Mouse (Mus musculus): ENCODE data around the gene Sult2b1.

The Sult2b1 gene

DNA sequence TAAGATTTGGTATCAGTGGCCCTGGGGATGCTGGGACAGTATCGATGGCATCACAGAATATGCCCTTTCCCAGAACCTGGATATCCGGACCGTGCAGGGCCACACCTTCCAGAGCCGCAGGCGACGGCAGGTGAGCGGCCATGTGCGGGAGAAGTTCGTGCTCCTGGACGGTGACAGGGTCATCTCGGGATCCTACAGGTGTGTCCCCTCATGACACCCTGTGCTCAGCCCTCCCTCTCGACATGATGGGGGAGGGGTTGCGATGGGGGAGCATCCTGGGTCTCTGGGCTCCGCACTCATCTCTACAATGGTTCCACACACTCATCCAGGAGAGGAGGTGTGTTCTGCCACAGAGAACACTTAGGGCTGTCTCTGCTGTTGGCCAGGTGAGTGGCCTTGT is 60.7 kb downstream of the Sult2b1 start:
- H3K4me1 ChIP-seq (replicated peaks; ENCODE audit: low read depth, low read length): peaks cover 63% of the 10 kb centered on the region
- H3K36me3 ChIP-seq (ENCODE audit: insufficient read depth, low read length): peaks cover 87% of the 10 kb centered on the region
- TF ChIP-seq POU5F1 (IDR thresholded peaks at IDR 0.05; ENCODE audit: borderline replicate concordance, low read length) (no peak), NANOG (IDR thresholded peaks at IDR 0.05; ENCODE audit: borderline replicate concordance, low read length) (no peak), CTCF (conservative IDR thresholded peaks at IDR 0.05; ENCODE audit: low read length) (no peak)
- H3K4me3 ChIP-seq (replicated peaks; ENCODE audit: low read length): no peak overlapping the region
- H3K9me3 ChIP-seq (ENCODE audit: low read length): no peaks in the 10 kb centered on the region
- no peaks in the 10 kb centered on the region for H3K27me3 ChIP-seq (ENCODE audit: insufficient read depth, low read length)

GRCm38 (mm10) chr7:45723301-45723700 is 61.2 kb downstream of the Sult2b1 start:
- Histone ChIP-seq H3K27me3 (ENCODE audit: insufficient read depth, low read length) (no peaks in the 10 kb centered on the region), H3K4me1 (replicated peaks; ENCODE audit: low read depth, low read length) (peaks cover 60% of the 10 kb centered on the region)

GRCm38 (mm10) chr7:45722348-45722713 is 62.1 kb downstream of the Sult2b1 start:
- Histone ChIP-seq H3K36me3 (ENCODE audit: insufficient read depth, low read length) (peaks cover 92% of the 10 kb centered on the region), H3K4me3 (replicated peaks; ENCODE audit: low read length) (no peak overlapping the region), H3K4me1 (replicated peaks; ENCODE audit: low read depth, low read length) (peaks cover 60% of the 10 kb centered on the region), H3K27me3 (ENCODE audit: insufficient read depth, low read length) (no peaks in the 10 kb centered on the region), H3K9me3 (ENCODE audit: low read length) (no peaks in the 10 kb centered on the region)
- TF ChIP-seq NANOG (IDR thresholded peaks at IDR 0.05; ENCODE audit: borderline replicate concordance, low read length) (no peak), POU5F1 (IDR thresholded peaks at IDR 0.05; ENCODE audit: borderline replicate concordance, low read length) (no peak), CTCF (conservative IDR thresholded peaks at IDR 0.05; ENCODE audit: low read length) (no peak)

More at GRCm38 (mm10) chr7:45723301-45723700, 61.2 kb downstream of the Sult2b1 start:
- no peak overlapping the region for H3K4me3 ChIP-seq (replicated peaks; ENCODE audit: low read length)
- peaks cover 90% of the 10 kb centered on the region for H3K36me3 ChIP-seq (ENCODE audit: insufficient read depth, low read length)
- TF ChIP-seq NANOG (IDR thresholded peaks at IDR 0.05; ENCODE audit: borderline replicate concordance, low read length): no peak
- TF ChIP-seq POU5F1 (IDR thresholded peaks at IDR 0.05; ENCODE audit: borderline replicate concordance, low read length): no peak
- TF ChIP-seq CTCF (conservative IDR thresholded peaks at IDR 0.05; ENCODE audit: low read length): no peak
- H3K9me3 ChIP-seq (ENCODE audit: low read length): no peaks in the 10 kb centered on the region

GRCm38 (mm10) chr7:45721642-45722347 is 62.7 kb downstream of the Sult2b1 start:
- no peaks in the 10 kb centered on the region for H3K27me3 ChIP-seq (ENCODE audit: insufficient read depth, low read length)
- H3K9me3 ChIP-seq (ENCODE audit: low read length): no peaks in the 10 kb centered on the region
- no peak overlapping the region for H3K4me3 ChIP-seq (replicated peaks; ENCODE audit: low read length)
- peaks cover 86% of the 10 kb centered on the region for H3K36me3 ChIP-seq (ENCODE audit: insufficient read depth, low read length)
- no peak for TF ChIP-seq POU5F1 (IDR thresholded peaks at IDR 0.05; ENCODE audit: borderline replicate concordance, low read length)
- TF ChIP-seq CTCF (conservative IDR thresholded peaks at IDR 0.05; ENCODE audit: low read length): no peak
- no peak for TF ChIP-seq NANOG (IDR thresholded peaks at IDR 0.05; ENCODE audit: borderline replicate concordance, low read length)
- H3K4me1 ChIP-seq (replicated peaks; ENCODE audit: low read depth, low read length): peaks cover 64% of the 10 kb centered on the region

DNA sequence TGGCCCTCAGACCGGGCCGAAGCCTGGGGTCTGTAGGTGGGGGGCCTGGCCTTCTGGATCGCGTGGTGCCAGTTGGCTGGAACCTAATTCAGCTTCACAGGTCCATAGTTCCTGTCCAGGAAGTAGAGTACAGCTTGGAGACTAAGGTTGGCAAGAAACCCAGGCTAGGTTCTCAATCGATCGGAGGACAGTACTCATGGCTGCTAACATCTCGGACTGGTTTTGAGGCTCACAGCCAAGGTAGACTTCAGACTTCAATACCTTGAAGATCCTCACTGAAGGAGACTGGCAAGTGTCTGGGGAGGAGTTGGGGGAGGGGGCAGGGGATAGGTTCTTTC is 63.3 kb downstream of the Sult2b1 start:
- TF ChIP-seq CTCF (conservative IDR thresholded peaks at IDR 0.05; ENCODE audit: low read length) (no peak), POU5F1 (IDR thresholded peaks at IDR 0.05; ENCODE audit: borderline replicate concordance, low read length) (no peak), NANOG (IDR thresholded peaks at IDR 0.05; ENCODE audit: borderline replicate concordance, low read length) (no peak)
- Histone ChIP-seq H3K9me3 (ENCODE audit: low read length) (no peaks in the 10 kb centered on the region), H3K4me1 (replicated peaks; ENCODE audit: low read depth, low read length) (peaks cover 70% of the 10 kb centered on the region), H3K36me3 (ENCODE audit: insufficient read depth, low read length) (peaks cover 85% of the 10 kb centered on the region), H3K27me3 (ENCODE audit: insufficient read depth, low read length) (no peaks in the 10 kb centered on the region), H3K4me3 (replicated peaks; ENCODE audit: low read length) (peak overlapping the region; percentile 99)

DNA sequence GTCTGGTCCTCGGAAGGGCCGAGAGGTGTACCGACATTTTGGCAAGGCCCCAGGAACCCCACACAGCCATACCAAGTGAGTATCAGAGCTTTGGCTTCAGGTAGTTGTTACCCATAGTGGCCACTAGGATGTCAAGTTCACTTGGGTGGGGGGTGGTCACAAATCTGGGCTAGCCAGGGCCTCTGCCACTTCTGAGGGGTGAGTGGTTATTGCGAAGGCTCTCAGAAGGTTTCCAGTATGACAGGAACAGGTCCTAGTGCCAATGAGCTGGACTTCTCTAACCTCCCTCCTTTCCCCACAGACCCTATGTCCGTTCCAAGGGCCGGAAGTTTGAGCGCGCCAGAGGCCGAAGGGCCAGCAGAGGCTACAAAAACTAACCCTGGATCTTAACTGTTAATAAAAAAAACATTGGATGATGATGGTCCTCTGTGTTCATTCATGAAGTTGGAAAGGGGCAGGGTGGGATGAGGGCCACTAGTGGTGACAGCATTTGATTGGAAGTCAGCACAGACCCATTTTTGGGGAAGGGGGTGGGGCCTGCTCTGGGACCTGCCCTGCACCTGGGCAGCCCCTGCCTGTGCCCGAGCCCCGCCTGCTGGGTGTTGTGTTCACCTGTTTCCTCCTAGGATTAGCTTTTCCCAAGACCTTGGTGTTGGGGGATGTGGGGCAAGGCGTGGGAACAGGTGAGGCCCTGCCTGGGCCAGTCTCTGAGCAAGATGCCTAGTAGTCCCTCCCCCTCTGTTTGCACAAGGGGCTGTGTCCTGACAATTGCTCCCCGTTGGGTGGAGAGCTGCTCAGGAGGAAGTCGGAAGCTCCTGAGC is 63.8 kb downstream of the Sult2b1 start, which contains the start of gene Fam83e:
Fam83e (plus strand) TSS at position 800 of the 821 bp plus-strand sequence.
- no peaks in the 10 kb centered on the region for H3K9me3 ChIP-seq (ENCODE audit: low read length)
- H3K27me3 ChIP-seq (ENCODE audit: insufficient read depth, low read length): no peaks in the 10 kb centered on the region
- peak within 1 kb of the TSS; percentile 99 for H3K4me3 ChIP-seq (replicated peaks; ENCODE audit: low read length)
- peaks cover 71% of the 10 kb centered on the region for H3K4me1 ChIP-seq (replicated peaks; ENCODE audit: low read depth, low read length)
- TF ChIP-seq NANOG (IDR thresholded peaks at IDR 0.05; ENCODE audit: borderline replicate concordance, low read length) (no peak), POU5F1 (IDR thresholded peaks at IDR 0.05; ENCODE audit: borderline replicate concordance, low read length) (no peak), CTCF (conservative IDR thresholded peaks at IDR 0.05; ENCODE audit: low read length) (peak; percentile 34; the same call in 1 of the 2 replicates)
- peaks cover 82% of the 10 kb centered on the region for H3K36me3 ChIP-seq (ENCODE audit: insufficient read depth, low read length)

- H3K4me3 ChIP-seq (replicated peaks; ENCODE audit: low read length): peak overlapping the region; percentile 99
- peaks cover 75% of the 10 kb centered on the region for H3K36me3 ChIP-seq (ENCODE audit: insufficient read depth, low read length)
- H3K9me3 ChIP-seq (ENCODE audit: low read length): no peaks in the 10 kb centered on the region
- TF ChIP-seq POU5F1 (IDR thresholded peaks at IDR 0.05; ENCODE audit: borderline replicate concordance, low read length) (no peak), CTCF (conservative IDR thresholded peaks at IDR 0.05; ENCODE audit: low read length) (no peak), NANOG (IDR thresholded peaks at IDR 0.05; ENCODE audit: borderline replicate concordance, low read length) (no peak)
- peaks cover 67% of the 10 kb centered on the region for H3K4me1 ChIP-seq (replicated peaks; ENCODE audit: low read depth, low read length)
- H3K27me3 ChIP-seq (ENCODE audit: insufficient read depth, low read length): no peaks in the 10 kb centered on the region
Measured at GRCm38 (mm10) chr7:45719738-45720412, 64.6 kb downstream of the Sult2b1 start.

GRCm38 (mm10) chr7:45719180-45719579 is 65.3 kb downstream of the Sult2b1 start:
- H3K4me3 ChIP-seq (replicated peaks; ENCODE audit: low read length): peak overlapping the region; percentile 99
- peaks cover 66% of the 10 kb centered on the region for H3K4me1 ChIP-seq (replicated peaks; ENCODE audit: low read depth, low read length)
- H3K36me3 ChIP-seq (ENCODE audit: insufficient read depth, low read length): peaks cover 69% of the 10 kb centered on the region
- TF ChIP-seq CTCF (conservative IDR thresholded peaks at IDR 0.05; ENCODE audit: low read length): no peak
- no peak for TF ChIP-seq POU5F1 (IDR thresholded peaks at IDR 0.05; ENCODE audit: borderline replicate concordance, low read length)
- no peak for TF ChIP-seq NANOG (IDR thresholded peaks at IDR 0.05; ENCODE audit: borderline replicate concordance, low read length)
- no peaks in the 10 kb centered on the region for H3K9me3 ChIP-seq (ENCODE audit: low read length)
- H3K27me3 ChIP-seq (ENCODE audit: insufficient read depth, low read length): no peaks in the 10 kb centered on the region

Data from E14TG2a.4 (cell line).